Comparison of ENCODE assay signal across 12 mouse cellular contexts in the genomic region with DNA sequence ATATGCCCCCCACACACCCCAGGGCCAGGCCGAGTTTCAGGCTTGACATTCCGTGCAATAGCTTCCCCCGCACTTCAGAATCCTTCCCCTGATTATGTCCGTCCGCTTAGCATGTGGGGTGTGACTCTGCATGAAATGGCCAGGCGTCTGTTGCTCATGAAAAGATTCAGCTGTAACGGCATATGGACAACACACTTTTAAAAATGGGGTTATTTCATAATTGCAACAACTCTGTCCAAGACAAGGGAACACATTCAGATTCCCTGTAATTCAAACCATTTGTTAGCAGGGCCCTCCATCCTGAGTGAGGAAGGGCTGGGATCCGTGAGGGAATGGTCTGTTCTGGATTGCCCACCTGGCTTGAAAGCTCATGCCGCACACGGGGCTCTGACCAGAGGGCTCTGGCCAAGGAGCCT.
DNase-seq lines count a peak whose midpoint lies in the region; ATAC-seq lines count a peak whose summit lies in the region.
"Had no signal": no experiment of that assay in that cellular context is flagged by ENCODE, and none has a peak within 500 bp of the region (broad histone marks: within the 10 kb centered on the region; RNA-seq: fewer than 3 reads in every experiment).

No protein-coding gene starts in this region.

- no peak for ATAC-seq in kidney, embryonic 14.5 days (ENCODE audit: low FRiP score, low TSS enrichment)
- ATAC-seq in embryonic facial prominence, embryonic 14.5 days (ENCODE audit: low read depth): peak; percentile 85; the same call in 1 of the 2 replicates
- no peak for ATAC-seq in megakaryocyte progenitor cell, adult 5-6 weeks (replicated peaks; ENCODE audit: poor library complexity)

- no peaks in the 10 kb centered on the region for H3K4me1 ChIP-seq in kidney, embryonic 14.5 days (ENCODE audit: control insufficient read depth, insufficient read depth, low read length)
- peaks cover 5% of the 10 kb centered on the region for H3K4me1 ChIP-seq in embryonic facial prominence, embryonic 14.5 days (ENCODE audit: control insufficient read depth, insufficient read depth, low read length)

- DNase-seq in kidney, postnatal 4 days: peak; percentile 21 to 55
- DNase-seq in embryonic facial prominence, embryonic 14.5 days (ENCODE audit: low spot score): peak; percentile 85
- peak; percentile 14 to 32 for DNase-seq in heart, postnatal 36 days
- peak; percentile 21 for DNase-seq in lung, postnatal 36 days
- DNase-seq in embryo, embryonic 9.5 days (ENCODE audit: extremely low spot score): no peak
- DNase-seq: adrenal gland, adult 8-10 months; kidney, adult 11 months; right cerebral cortex, postnatal 14 days had no signal

- no peaks in the 10 kb centered on the region for H3K9me3 ChIP-seq in kidney, embryonic 14.5 days (ENCODE audit: control insufficient read depth, low read length)
- no peaks in the 10 kb centered on the region for H3K9me3 ChIP-seq in embryonic facial prominence, embryonic 14.5 days (ENCODE audit: control insufficient read depth, low read length)
- H3K9me3 ChIP-seq: midbrain, embryonic 12.5 days; neural tube, embryonic 13.5 days had no signal

- H3K27ac ChIP-seq in kidney, embryonic 14.5 days (ENCODE audit: low read depth, low read length): no peak overlapping the region
- H3K27ac ChIP-seq in embryonic facial prominence, embryonic 14.5 days (replicated peaks; ENCODE audit: low read depth, low read length): peak overlapping the region; percentile 63
- H3K27ac ChIP-seq: midbrain, embryonic 12.5 days; neural tube, embryonic 13.5 days had no signal

- 67% methylated on average over 10 of the region's 10 CpGs for WGBS in kidney, embryonic 14.5 days
- WGBS in embryonic facial prominence, embryonic 14.5 days: 28% methylated on average over 10 of the region's 10 CpGs

- intact Hi-C loops in heart, postnatal 36 days (cut with DNase I): no loop called here

- H3K4me3 ChIP-seq in kidney, embryonic 14.5 days (ENCODE audit: low read length): no peak overlapping the region
- no peak overlapping the region for H3K4me3 ChIP-seq in embryonic facial prominence, embryonic 14.5 days (ENCODE audit: low read depth, low read length)
- H3K4me3 ChIP-seq: midbrain, embryonic 12.5 days; neural tube, embryonic 13.5 days had no signal

- no peaks in the 10 kb centered on the region for H3K27me3 ChIP-seq in kidney, embryonic 14.5 days (ENCODE audit: control insufficient read depth, insufficient read depth, low read length)
- H3K27me3 ChIP-seq in embryonic facial prominence, embryonic 14.5 days (replicated peaks; ENCODE audit: control insufficient read depth, insufficient read depth, low read length): no peaks in the 10 kb centered on the region
- H3K27me3 ChIP-seq: midbrain, embryonic 12.5 days; neural tube, embryonic 13.5 days had no signal

- H3K36me3 ChIP-seq in kidney, embryonic 14.5 days (ENCODE audit: control insufficient read depth, insufficient read depth, low read length): no peaks in the 10 kb centered on the region
- no peaks in the 10 kb centered on the region for H3K36me3 ChIP-seq in embryonic facial prominence, embryonic 14.5 days (ENCODE audit: control insufficient read depth, insufficient read depth, low read length)
- H3K36me3 ChIP-seq: midbrain, embryonic 12.5 days; neural tube, embryonic 13.5 days had no signal

- H3K4me2 ChIP-seq in kidney, embryonic 14.5 days (replicated peaks; ENCODE audit: low read depth, low read length): no peak overlapping the region
- H3K4me2 ChIP-seq in embryonic facial prominence, embryonic 14.5 days (ENCODE audit: low read depth, low read length): no peak overlapping the region
- H3K4me2 ChIP-seq: midbrain, embryonic 12.5 days; neural tube, embryonic 13.5 days had no signal

- no peak overlapping the region for H3K9ac ChIP-seq in kidney, embryonic 14.5 days (ENCODE audit: low read depth, low read length)
- no peak overlapping the region for H3K9ac ChIP-seq in embryonic facial prominence, embryonic 14.5 days (ENCODE audit: low read depth, low read length)
- H3K9ac ChIP-seq: midbrain, embryonic 12.5 days; neural tube, embryonic 13.5 days had no signal
